Mouse (Mus musculus) mature B cell (primary cell): ENCODE measurements around the gene Gm3468.
"Not testable (repeated sequence)": the region's sequence is repeated elsewhere in the genome, so short reads cannot be mapped to it uniquely, and the experiment has no call there.

Experiments
- in situ Hi-C: fragments of 300-500 bp; cut with MboI; formaldehyde crosslinking; loops from 2 replicates; pipeline ENCODE4 v1.14.3; 2019

Gm3468 gene

GRCm38 (mm10) chr14:6108272-6108925, at the start of gene Gm3468:
Gene Gm3468, minus strand, starts transcription at chr14:6108665.
- in situ Hi-C loops = not testable (repeated sequence)

- in situ Hi-C loops = not testable (repeated sequence)
Observed at GRCm38 (mm10) chr14:6125707-6126106, 17.2 kb upstream of the Gm3468 start, which contains the start of gene Gm3476. Gene Gm3476, minus strand, starts transcription at chr14:6125807.

- in situ Hi-C loops = not testable (repeated sequence)
Observed at GRCm38 (mm10) chr14:6107500-6107899, 965 bp downstream of the Gm3468 start.

GRCm38 (mm10) chr14:6093842-6094241, 14.6 kb downstream of the Gm3468 start, which contains the start of gene Gm8206:
Gene Gm8206, minus strand, starts transcription at chr14:6093942.
- in situ Hi-C loops = not testable (repeated sequence)

- in situ Hi-C loops = not testable (repeated sequence)
Observed at GRCm38 (mm10) chr14:6058167-6058566, 50.3 kb downstream of the Gm3468 start, which contains the start of gene Gm6337. Gene Gm6337, minus strand, starts transcription at chr14:6058267.
